Mouse (Mus musculus) G1E (cell line): ENCODE results near the gene Prr19. TPM values are rescaled to one million over a fixed set of nuclear protein-coding genes. Genes with fewer than 3 reads are reported as not detected.

Source experiments
- ATAC-seq: 2 replicates; pipeline ENCODE4 v1.8.0; 2016; ENCODE audit warnings: mild to moderate bottlenecking; ENCODE audit not compliant: insufficient number of reproducible peaks, poor library complexity, low FRiP score, severe bottlenecking; ENCODE audit errors: extremely low read depth
- DNase-seq: peaks from one replicate; pipeline ENCODE4 v3.0.0; 2012; ENCODE audit warnings: low spot score
- H3K27me3 ChIP-seq: 2 replicates; pipeline ENCODE4 v1.6.1; 2012; ENCODE audit warnings: mild to moderate bottlenecking, low read length, inconsistent platforms; ENCODE audit not compliant: insufficient read depth
- H3K36me3 ChIP-seq: replicated peaks from 2 replicates; pipeline ENCODE3; 2012; ENCODE audit warnings: mild to moderate bottlenecking, inconsistent platforms
- H3K4me1 ChIP-seq: 2 replicates; pipeline ENCODE4 v1.6.1; 2012; ENCODE audit warnings: low read depth, low read length, inconsistent platforms, mixed read lengths; ENCODE audit not compliant: insufficient read depth
- H3K4me3 ChIP-seq: 2 replicates; pipeline ENCODE4 v1.5.1; 2012; ENCODE audit warnings: low read depth, mild to moderate bottlenecking, inconsistent platforms, low read length, moderate library complexity, mixed read lengths
- H3K9me3 ChIP-seq: replicated peaks from 2 replicates; pipeline ENCODE4 v1.6.1; 2012; ENCODE audit warnings: inconsistent platforms
- CTCF ChIP-seq: IDR thresholded peaks from 2 replicates; pipeline ENCODE4 v1.5.1; 2012; ENCODE audit warnings: low read depth, low read length, inconsistent platforms, mixed read lengths
- GATA1 ChIP-seq: IDR thresholded peaks from 2 replicates; pipeline ENCODE4 v1.6.1; 2012; ENCODE audit warnings: borderline replicate concordance, low read length, inconsistent platforms, mixed read lengths
- GATA2 ChIP-seq: IDR thresholded peaks from 2 replicates; pipeline ENCODE4 v1.6.1; 2012; ENCODE audit warnings: low read depth, low read length, inconsistent platforms, borderline replicate concordance
- POLR2AphosphoS5 ChIP-seq: IDR thresholded peaks from 2 replicates; pipeline ENCODE4 v1.6.1; 2012; ENCODE audit warnings: low read depth, low read length, inconsistent platforms; ENCODE audit not compliant: insufficient replicate concordance
- TAL1 ChIP-seq: conservative IDR thresholded peaks from 2 replicates; pipeline ENCODE4 v1.6.1; 2012; ENCODE audit warnings: low read depth, low read length, inconsistent platforms, mixed read lengths
- polyA plus RNA-seq: library from polyadenylated mRNA; stranded (reverse); fragments of >175 nt; gene quantifications from 2 replicates; pipeline ENCODE4 v1.2.3, GENCODE M21; 2012
- total RNA-seq, 2 experiments: library from RNA; stranded (forward) in 1 of 2; stranded (reverse) in 1 of 2; fragments of 200-1000 nt in 1 of 2; fragments of >200 nt in 1 of 2; fragmentation: Nextera tagmentation in 1 of 2; gene quantifications; 2 replicates each; pipeline ENCODE4 v1.2.3; 2014 to 2017

Gene Prr19
- total and polyA plus RNA-seq, 3 experiments = 0.07 TPM; not detected in 2

DNA sequence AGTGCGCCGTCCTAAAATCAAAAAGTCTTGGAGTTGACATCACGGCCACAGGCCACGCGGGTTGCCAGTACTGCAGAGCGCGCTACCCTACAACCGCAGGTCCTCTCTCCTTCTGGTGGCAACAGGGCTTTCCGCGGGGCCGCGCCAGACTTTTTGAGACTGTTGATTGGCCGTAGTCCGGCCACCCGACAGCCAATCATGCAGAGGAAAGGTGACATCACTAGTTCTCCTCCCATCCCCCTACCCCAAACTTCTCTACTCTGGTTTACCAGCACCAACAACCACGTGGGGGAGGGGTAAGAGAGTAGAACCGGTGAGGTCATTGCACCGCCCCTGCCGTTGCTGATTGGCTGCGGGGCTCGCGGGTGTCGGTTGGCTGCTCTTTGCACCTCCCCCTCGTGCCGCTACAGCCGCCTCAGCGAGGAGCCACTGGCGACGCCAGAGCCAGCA lies 33.9 kb upstream of the Prr19 start, which contains the start of gene Cic:
Gene Cic, plus strand, starts transcription at position 404 of the 450 bp plus-strand sequence.
- no peaks in the 10 kb centered on the region for H3K9me3 ChIP-seq
- DNase-seq = peak; percentile 94
- H3K36me3 ChIP-seq = peaks cover 28% of the 10 kb centered on the region
- peak; percentile 73 for ATAC-seq
- H3K27me3 ChIP-seq = no peaks in the 10 kb centered on the region
- peak within 1 kb of the TSS; percentile 85 for H3K4me3 ChIP-seq
- peaks cover 57% of the 10 kb centered on the region for H3K4me1 ChIP-seq
- TF ChIP-seq CTCF = no peak
- TF ChIP-seq GATA1 = no peak
- TF ChIP-seq TAL1 = no peak

DNA sequence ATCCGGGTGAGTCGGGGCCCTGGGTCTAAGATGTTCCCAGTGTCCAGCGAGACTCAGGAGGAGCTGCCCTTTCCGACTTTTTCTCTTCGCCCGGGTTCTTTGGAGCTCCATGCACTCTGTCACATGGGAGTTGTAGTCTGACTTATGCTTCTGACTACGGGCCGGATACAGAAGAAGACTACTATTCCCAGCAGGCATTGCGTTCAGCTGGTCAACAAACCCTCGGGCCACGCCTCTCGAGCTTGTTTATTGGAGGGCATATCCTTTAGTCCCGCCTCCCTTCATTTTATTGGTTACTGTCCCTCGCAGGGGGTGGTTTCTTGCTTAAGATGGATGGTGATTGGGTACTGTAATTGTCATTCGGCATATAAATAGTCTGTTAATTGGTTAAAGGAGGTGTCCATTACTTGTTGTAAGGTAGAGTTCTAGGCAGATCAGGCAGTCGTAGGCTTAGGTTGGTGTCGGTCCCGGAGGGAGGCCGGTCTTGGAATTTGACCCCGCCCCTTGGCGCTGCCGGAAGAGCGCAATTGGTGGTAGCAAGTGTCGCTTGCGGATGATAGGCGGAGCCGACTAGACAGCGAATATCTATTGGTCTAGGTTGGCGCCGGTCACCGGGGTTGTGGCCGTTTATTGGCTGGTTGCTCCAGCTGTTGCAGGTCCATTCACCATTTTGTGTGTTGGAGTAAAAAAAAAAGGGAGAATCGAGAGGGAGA lies 33.3 kb upstream of the Prr19 start:
- Histone ChIP-seq H3K4me3 (peak overlapping the region; percentile 85), H3K9me3 (no peaks in the 10 kb centered on the region), H3K27me3 (no peaks in the 10 kb centered on the region), H3K36me3 (peaks cover 34% of the 10 kb centered on the region), H3K4me1 (peaks cover 63% of the 10 kb centered on the region)
- no peak for TF ChIP-seq GATA1
- no peak for TF ChIP-seq CTCF
- no peak for TF ChIP-seq POLR2AphosphoS5
- no peak for TF ChIP-seq GATA2
- TF ChIP-seq TAL1 = no peak
- peak; percentile 79 for ATAC-seq
- DNase-seq = peak; percentile 95

DNA sequence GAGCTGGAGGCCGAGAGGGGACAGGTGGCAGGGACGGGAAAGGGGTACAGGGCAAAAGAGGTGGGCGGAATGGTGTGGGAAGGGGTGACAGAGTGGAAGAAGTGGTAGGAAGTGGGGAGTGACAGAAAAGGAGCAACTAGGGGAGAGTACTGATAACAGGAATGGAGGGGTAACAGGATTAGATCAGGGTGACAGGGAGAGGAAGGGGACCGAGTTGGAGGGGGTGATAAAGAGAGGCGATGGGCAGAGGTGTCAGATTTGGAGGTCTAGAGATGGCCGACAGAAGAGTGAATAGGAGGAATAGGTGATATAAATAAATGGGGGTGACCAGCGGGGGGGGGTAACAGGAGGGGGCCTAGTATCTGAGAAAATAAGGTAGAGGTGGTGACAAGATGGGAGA lies 32.6 kb upstream of the Prr19 start:
- TF ChIP-seq GATA2 (no peak), TAL1 (no peak), POLR2AphosphoS5 (no peak), GATA1 (no peak), CTCF (no peak)
- Histone ChIP-seq H3K27me3 (no peaks in the 10 kb centered on the region), H3K4me1 (peaks cover 69% of the 10 kb centered on the region), H3K36me3 (peaks cover 40% of the 10 kb centered on the region), H3K4me3 (peak overlapping the region; percentile 85), H3K9me3 (no peaks in the 10 kb centered on the region)
- no peak for ATAC-seq
- DNase-seq = no peak

DNA sequence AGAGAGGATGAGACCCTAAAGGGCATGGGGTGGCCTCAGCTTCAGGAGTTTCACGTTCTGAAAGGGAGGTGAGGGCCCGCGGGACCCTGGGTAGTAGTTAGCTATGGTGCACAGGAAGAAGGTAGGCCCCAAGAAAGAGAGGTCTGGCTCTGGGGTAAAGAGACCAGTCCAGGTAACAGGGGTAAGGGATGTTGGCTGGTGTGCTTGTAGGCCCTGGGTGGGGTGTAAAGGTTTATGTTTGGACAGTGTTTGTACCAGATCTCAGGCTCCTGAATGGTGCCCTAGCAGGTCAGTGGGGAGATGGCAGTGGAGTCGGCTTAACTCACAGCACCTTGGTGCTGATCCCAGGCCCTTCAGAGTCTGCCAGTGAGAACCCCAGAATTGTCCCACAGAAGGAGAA lies 32.2 kb upstream of the Prr19 start:
- TF ChIP-seq POLR2AphosphoS5 (no peak), GATA1 (no peak), CTCF (no peak), GATA2 (no peak), TAL1 (no peak)
- H3K9me3 ChIP-seq = no peaks in the 10 kb centered on the region
- no peaks in the 10 kb centered on the region for H3K27me3 ChIP-seq
- peak overlapping the region; percentile 85 for H3K4me3 ChIP-seq
- ATAC-seq (no peak), DNase-seq (peak; percentile 5)
- H3K36me3 ChIP-seq = peaks cover 45% of the 10 kb centered on the region
- peaks cover 74% of the 10 kb centered on the region for H3K4me1 ChIP-seq

DNA sequence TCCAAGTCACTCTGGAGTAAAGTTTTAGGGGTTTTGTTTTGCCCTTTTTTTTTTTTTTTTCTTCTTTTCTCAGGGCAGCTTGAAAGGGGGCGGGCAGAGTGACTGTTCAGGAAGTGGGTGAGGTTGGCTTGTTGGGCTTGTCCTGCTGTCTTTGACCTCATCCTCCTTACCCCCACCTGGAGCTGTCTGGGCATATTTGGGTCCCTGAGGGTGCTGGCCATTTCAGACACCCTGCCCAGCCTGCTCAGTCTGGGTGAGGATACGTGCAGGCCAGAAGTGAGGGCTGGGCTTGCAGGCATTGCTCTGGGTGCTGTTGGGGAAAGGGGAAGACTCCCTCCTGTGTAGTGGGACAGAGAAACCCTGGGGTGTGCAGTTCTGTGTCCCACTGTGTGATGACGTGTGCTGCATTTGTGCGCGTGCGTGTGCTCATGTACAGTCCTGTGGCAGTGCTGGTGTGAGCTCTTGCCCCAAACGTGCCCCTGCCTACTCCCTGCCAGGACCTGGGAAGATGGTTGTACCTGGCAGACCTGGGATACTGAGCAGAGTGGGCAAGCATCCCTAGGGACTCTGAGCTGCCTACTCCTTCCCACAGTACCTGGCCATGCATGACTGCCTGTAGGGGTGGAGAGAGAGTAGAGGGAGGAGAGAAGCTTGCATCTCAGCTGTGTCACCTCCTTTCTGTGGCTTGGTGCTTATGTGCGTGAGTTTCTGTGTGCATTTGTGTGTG lies 31.5 kb upstream of the Prr19 start:
- no peaks in the 10 kb centered on the region for H3K27me3 ChIP-seq
- H3K4me3 ChIP-seq = peak overlapping the region; percentile 85; the same call in 1 of the 2 replicates
- TF ChIP-seq TAL1 (no peak), GATA2 (no peak), GATA1 (no peak), POLR2AphosphoS5 (no peak), CTCF (no peak)
- peaks cover 77% of the 10 kb centered on the region for H3K4me1 ChIP-seq
- no peaks in the 10 kb centered on the region for H3K9me3 ChIP-seq
- ATAC-seq (no peak), DNase-seq (peak; percentile 14)
- H3K36me3 ChIP-seq = peaks cover 50% of the 10 kb centered on the region

DNA sequence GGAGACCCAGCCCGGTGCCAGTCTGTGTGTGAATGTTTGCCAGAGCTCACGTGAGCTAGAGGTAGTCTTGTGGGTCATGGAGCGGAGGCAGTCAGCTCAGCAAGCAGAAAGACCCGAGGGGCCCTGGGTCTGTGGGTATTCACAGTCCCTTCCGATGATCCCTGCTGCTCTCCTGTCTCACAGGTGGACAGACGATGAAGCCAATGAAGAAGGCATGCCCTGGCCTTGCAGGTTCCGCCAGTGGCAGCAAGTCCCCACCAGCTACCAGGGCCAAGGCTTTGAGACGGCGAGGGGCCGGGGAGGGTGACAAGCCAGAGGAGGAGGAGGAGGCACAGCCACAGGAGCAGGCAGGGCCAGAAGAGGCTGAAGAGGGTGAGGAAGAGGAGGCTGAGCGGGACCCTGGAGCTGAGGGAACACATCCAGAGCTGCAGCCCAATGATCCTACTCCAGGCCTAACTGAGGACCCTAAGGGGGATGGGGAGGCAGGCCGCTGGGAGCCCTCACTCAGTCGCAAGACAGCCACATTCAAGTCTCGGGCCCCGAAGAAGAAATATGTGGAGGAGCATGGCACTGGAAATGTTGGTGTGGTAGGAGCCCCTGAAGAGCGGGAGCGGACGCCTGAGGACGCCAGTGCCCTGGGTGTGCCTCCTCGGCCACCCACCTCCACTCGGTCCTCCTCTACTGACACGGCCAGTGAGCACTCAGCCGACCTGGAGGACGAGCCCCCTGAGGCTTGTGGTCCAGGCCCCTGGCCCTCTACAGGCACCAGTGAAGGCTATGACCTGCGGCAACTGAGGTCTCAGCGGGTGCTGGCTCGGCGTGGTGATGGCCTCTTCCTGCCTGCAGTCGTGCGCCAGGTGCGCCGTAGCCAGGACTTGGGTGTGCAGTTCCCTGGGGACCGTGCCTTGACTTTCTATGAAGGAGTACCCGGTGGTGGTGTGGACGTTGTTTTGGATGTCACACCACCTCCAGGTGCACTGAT lies 30.3 kb upstream of the Prr19 start:
- no peaks in the 10 kb centered on the region for H3K27me3 ChIP-seq
- TF ChIP-seq POLR2AphosphoS5 = no peak
- ATAC-seq = no peak
- peaks cover 87% of the 10 kb centered on the region for H3K4me1 ChIP-seq
- DNase-seq = no peak
- H3K4me3 ChIP-seq = peak overlapping the region; percentile 31
- H3K36me3 ChIP-seq = peaks cover 63% of the 10 kb centered on the region
- H3K9me3 ChIP-seq = no peaks in the 10 kb centered on the region
